Mouse (Mus musculus) cortical plate, adult 2 months (tissue): ENCODE measurements around the gene Hbs1l.

Experiments used
- CTCF ChIP-seq: fragments of 200-500 bp; IDR thresholded peaks from 2 replicates; pipeline ENCODE4 v1.5.1; 2011; ENCODE audit warnings: mild to moderate bottlenecking, control low read depth, low read length; ENCODE audit not compliant: insufficient read depth; ENCODE audit errors: extremely low read depth
- POLR2A ChIP-seq: fragments of 200-500 bp; IDR thresholded peaks from 2 replicates; pipeline ENCODE4 v1.6.1; 2011; ENCODE audit warnings: mild to moderate bottlenecking, low read length, control low read depth; ENCODE audit not compliant: insufficient read depth; ENCODE audit errors: extremely low read depth

GRCm38 (mm10) chr10:21351766-21352165 is 56.0 kb downstream of the Hbs1l start:
- TF ChIP-seq POLR2A (no peak), CTCF (no peak)
